Mouse (Mus musculus): ENCODE data around the gene Mical3.

- TF ChIP-seq POLR2A (IDR thresholded peaks at IDR 0.05; ENCODE audit: low read depth, low read length) (no peak), CTCF (IDR thresholded peaks at IDR 0.05; ENCODE audit: borderline replicate concordance, insufficient read depth, low read length) (no peak)
These were observed 23.9 kb upstream of the Mical3 start for GRCm38 (mm10) chr6:121154451-121155300.
